Mouse (Mus musculus) kidney, embryonic 16.5 days (tissue): Measurements from ENCODE around the gene Stap2. TPM values are rescaled to one million over a fixed set of nuclear protein-coding genes. Genes with fewer than 3 reads are reported as not detected.

Experiments
- ATAC-seq: fragments of 200-750 bp; cut with Nextera tagmentation; 2 replicates; pipeline ENCODE4 v1.8.0; 2017; ENCODE audit warnings: moderate TSS enrichment; ENCODE audit not compliant: low FRiP score, low TSS enrichment
- H3K27ac ChIP-seq: fragments of 300-500 bp; sonication (generic); 2 replicates; pipeline ENCODE4 v1.5.1; 2014; ENCODE audit warnings: low read length
- H3K27me3 ChIP-seq: fragments of 300-500 bp; sonication (generic); 2 replicates; pipeline ENCODE4 v1.6.1; 2014; ENCODE audit warnings: low read length, control low read depth, mixed read lengths; ENCODE audit not compliant: insufficient read depth
- H3K36me3 ChIP-seq: fragments of 300-500 bp; sonication (generic); 2 replicates; pipeline ENCODE4 v1.6.1; 2014; ENCODE audit warnings: low read length, control low read depth, mixed read lengths; ENCODE audit not compliant: insufficient read depth
- H3K4me1 ChIP-seq: fragments of 300-500 bp; sonication (generic); 2 replicates; pipeline ENCODE4 v1.6.1; 2014; ENCODE audit warnings: low read length, control low read depth, mixed read lengths; ENCODE audit not compliant: insufficient read depth
- H3K4me2 ChIP-seq: fragments of 300-500 bp; sonication (generic); replicated peaks from 2 replicates; pipeline ENCODE4 v1.6.1; 2014; ENCODE audit warnings: low read depth, low read length
- H3K4me3 ChIP-seq: fragments of 300-500 bp; sonication (generic); 2 replicates; pipeline ENCODE4 v1.5.1; 2014; ENCODE audit warnings: mild to moderate bottlenecking, low read length
- H3K9ac ChIP-seq: fragments of 300-500 bp; sonication (generic); replicated peaks from 2 replicates; pipeline ENCODE4 v1.6.1; 2014; ENCODE audit warnings: low read length
- H3K9me3 ChIP-seq: fragments of 300-500 bp; sonication (generic); 2 replicates; pipeline ENCODE4 v1.6.1; 2016; ENCODE audit warnings: low read length, control low read depth
- WGBS: fragments of 180-500 bp; shearing (Covaris S2); extraction: QIAGEN DNeasy Blood & Tissue Kit; methylation state at CpG from one replicate; pipeline ENCODE4 v1.1.7; 2014; 5-methylcytosine and 5-hydroxymethylcytosine counted together
- polyA plus RNA-seq: library from polyadenylated mRNA; unstranded; fragments of >200 nt; fragmentation: Nextera tagmentation; extraction: Ambion mirVana; gene quantifications from 2 replicates; pipeline ENCODE4 v1.2.1, GENCODE M21; 2015

Stap2 gene
- polyA plus RNA-seq, 1 experiment from 2014 or later = 21.4 TPM

DNA sequence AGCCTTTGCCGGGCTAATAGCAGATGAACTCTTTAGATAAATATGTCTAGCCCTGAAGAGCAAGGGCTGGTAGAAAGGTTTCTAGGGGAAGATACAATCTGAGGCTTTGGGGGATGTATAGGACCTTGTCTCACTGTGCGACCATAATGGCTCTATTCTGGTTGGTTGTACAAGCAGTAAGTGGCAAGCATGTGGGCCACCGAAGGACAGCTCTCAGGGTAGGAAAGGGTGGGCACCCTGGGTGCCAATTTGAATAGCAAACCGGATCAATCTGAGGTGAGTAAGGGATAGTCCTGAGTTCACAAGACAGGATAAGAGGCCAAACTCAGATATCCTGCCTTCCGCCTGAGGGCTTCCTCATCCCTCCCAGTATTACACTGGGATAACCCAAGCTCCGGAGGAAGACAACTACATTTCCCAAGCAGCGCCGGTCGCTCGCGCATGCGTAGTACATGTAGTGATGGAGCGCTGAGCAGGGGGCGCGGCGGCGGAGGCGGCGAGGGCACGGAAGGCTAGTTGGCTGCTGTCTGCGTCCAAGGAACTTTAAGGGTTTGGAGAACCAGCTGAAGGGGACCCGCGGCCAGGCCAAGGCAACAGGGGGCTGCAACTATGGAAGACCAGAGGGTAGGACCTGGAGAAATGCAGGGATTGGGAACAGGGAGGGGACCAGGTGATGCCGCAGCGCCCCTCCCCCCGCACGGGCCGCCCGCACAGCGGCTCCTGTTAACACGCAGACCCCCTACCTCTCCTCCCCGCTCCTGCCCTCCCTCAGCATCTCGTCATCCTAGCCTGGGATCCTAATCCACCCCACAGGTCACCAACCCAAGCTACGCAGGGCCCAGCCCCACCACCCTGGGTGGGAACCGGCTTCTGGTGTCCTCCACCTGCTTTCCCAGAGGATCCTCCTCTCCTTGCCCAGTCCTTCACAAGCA lies 19.1 kb downstream of the Stap2 start, which contains the start of gene Fsd1:
TSS of gene Fsd1 (plus strand) at position 480 of the 932 bp plus-strand sequence.
- no peak within 1 kb of the TSS for H3K27ac ChIP-seq
- H3K4me3 ChIP-seq = peak within 1 kb of the TSS; percentile 55
- no peaks in the 10 kb centered on the region for H3K36me3 ChIP-seq
- ATAC-seq = peak; percentile 77
- 9% methylated on average over 34 of the region's 35 CpGs for WGBS
- H3K4me1 ChIP-seq = no peaks in the 10 kb centered on the region
- no peaks in the 10 kb centered on the region for H3K27me3 ChIP-seq
- peak within 1 kb of the TSS; percentile 45 for H3K9ac ChIP-seq
- H3K4me2 ChIP-seq = peak within 1 kb of the TSS; percentile 77
- no peaks in the 10 kb centered on the region for H3K9me3 ChIP-seq

- Histone ChIP-seq H3K27ac (no peak overlapping the region), H3K9ac (no peak overlapping the region), H3K4me3 (no peak overlapping the region), H3K4me2 (no peak overlapping the region), H3K9me3 (no peaks in the 10 kb centered on the region), H3K36me3 (no peaks in the 10 kb centered on the region), H3K4me1 (peaks cover 7% of the 10 kb centered on the region), H3K27me3 (no peaks in the 10 kb centered on the region)
- no peak for ATAC-seq
- 25% methylated on average over 3 of the region's 3 CpGs for WGBS
Measured at GRCm38 (mm10) chr17:55977301-55977700, 28.1 kb downstream of the Stap2 start.

DNA sequence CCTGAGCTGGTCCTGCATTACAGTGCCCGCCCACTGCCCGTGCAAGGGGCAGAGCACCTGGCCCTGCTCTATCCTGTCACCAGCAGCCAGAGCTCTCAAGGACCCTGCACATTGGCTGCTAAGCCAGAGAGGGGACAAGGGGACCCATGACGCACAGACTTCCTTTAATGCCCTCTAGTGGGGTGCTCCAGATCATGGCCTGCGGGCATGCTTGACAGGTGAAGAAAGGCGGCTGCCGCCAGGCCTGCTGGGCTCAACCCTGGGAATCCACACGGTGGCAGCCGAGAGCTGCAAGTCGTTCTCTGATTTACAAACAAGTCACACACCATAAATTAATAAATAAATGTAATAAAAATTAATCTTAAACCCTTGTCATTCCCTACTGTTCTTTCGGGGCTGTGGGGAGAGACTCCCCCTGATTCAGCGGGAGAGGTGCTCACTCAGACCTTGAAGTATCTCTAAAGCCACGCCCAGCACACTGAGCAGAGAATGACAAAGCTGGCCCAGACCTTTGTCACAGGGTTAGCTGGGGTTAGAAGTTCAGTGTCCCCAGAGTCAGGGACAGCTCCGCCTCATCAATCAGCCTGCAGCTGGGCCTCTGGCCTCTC lies 29.0 kb downstream of the Stap2 start:
- no peak overlapping the region for H3K27ac ChIP-seq
- H3K4me1 ChIP-seq = peaks cover 8% of the 10 kb centered on the region
- H3K4me2 ChIP-seq = peak overlapping the region; percentile 14; the same call in 1 of the 2 replicates
- H3K4me3 ChIP-seq = no peak overlapping the region
- H3K36me3 ChIP-seq = no peaks in the 10 kb centered on the region
- no peaks in the 10 kb centered on the region for H3K9me3 ChIP-seq
- WGBS = 13% methylated on average over 13 of the region's 13 CpGs
- H3K27me3 ChIP-seq = 0 out of 2 replicates have a peak, but pooled peaks cover 3% of the 10 kb centered on the region
- ATAC-seq = peak; percentile 76
- H3K9ac ChIP-seq = no peak overlapping the region

DNA sequence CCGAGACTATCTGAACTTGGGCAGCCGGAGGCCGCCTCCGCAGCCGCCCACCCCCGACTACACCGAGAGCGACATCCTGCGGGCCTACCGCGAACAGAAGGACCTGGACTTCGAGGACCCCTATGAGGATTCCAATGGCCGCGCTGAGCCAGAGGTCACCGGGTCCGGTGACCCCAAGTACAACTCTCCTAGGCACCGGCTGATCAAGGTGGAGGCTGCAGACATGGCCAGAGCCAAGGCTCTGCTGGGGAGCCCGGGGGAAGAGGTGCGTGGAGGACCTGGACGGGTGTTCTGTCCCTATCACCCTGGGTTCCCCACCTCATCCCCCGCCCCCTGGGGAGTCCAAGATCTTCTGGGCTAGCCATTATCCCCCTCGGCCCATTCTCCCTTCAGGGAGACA lies 33.9 kb downstream of the Stap2 start:
- no peak for ATAC-seq
- Histone ChIP-seq H3K4me3 (peak overlapping the region; percentile 61), H3K27ac (no peak overlapping the region), H3K9ac (peak overlapping the region; percentile 83; the same call in 1 of the 2 replicates), H3K4me2 (peak overlapping the region; percentile 98), H3K36me3 (peaks cover 14% of the 10 kb centered on the region), H3K9me3 (no peaks in the 10 kb centered on the region), H3K4me1 (peaks cover 20% of the 10 kb centered on the region), H3K27me3 (0 out of 2 replicates have a peak, but pooled peaks cover 7% of the 10 kb centered on the region)
- 28% methylated on average over 22 of the region's 22 CpGs for WGBS

DNA sequence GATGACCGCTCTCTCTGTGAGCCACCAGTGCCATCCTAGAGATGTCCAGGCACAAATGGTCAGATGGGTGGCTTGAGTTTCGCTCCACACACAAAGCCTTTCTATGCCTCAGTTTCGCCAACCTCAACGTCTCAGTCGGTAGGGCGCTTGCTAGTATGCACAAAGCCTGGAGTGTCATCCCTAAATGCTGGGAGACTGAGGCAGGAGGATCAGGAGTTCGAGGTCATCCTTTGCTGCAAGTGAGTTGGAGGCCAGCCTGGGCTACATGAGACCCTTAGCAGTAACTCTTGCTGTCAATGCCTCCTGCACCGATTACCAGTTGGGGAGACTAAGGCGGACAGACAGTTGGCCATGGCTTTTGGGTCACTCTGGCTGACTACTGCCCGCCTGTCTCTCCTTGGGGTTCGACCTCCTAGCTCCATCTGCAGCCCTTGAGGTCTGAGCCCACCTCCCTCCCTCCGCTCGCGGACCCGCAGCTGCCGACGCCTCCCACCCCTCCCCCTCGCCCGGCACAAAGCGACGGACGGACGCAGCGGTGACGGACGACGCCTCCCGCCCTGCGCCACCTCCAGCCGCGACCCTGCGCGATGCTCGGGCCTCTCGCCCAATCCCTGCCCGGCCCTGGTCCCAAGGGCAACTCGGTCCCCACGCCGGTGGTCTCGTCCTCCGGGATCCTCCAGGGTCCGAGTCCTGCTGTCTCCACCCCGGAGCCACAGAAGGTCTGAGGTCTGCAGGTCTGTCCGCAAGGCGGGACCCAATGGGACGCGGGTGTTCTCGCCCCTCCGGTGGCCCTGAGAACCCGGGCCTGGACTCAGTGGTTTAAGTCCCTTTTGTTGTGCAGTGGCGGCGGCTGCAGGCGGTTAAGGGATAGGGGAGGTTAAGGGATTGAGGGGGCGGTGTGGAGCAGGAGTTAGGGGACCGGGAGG lies 35.2 kb downstream of the Stap2 start, which contains the start of gene Shd:
TSS of gene Shd (plus strand) at position 502 of the 926 bp plus-strand sequence.
- peak within 1 kb of the TSS; percentile 83 for H3K9ac ChIP-seq
- peak within 1 kb of the TSS; percentile 98 for H3K4me2 ChIP-seq
- H3K27me3 ChIP-seq = 0 out of 2 replicates have a peak, but pooled peaks cover 7% of the 10 kb centered on the region
- H3K4me1 ChIP-seq = peaks cover 16% of the 10 kb centered on the region
- H3K27ac ChIP-seq = peak within 1 kb of the TSS; percentile 54
- WGBS = 9% methylated on average over 52 of the region's 55 CpGs
- peak within 1 kb of the TSS; percentile 61 for H3K4me3 ChIP-seq
- peak; percentile 43 for ATAC-seq
- H3K36me3 ChIP-seq = peaks cover 16% of the 10 kb centered on the region
- no peaks in the 10 kb centered on the region for H3K9me3 ChIP-seq

DNA sequence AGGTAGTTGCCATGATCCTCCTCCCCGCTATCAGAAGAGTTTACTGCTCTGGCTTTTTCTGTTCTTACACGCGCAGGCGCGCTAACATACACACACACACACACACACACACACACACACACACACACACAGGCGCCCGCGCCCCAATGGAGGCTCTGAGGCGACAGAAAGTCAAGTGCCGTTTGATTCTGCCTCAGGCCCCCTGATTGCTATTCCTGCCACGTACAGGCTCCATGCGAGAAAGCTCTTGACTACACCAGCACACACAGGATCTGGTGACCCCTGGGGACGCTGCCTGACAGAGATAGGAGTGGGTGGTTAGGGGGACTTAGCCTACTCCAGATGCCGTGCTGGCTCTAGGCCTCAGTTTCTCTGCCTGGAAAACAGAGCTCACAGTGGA lies 35.8 kb downstream of the Stap2 start:
- WGBS = 43% methylated on average over 14 of the region's 14 CpGs
- peak overlapping the region; percentile 54 for H3K27ac ChIP-seq

GRCm38 (mm10) chr17:55968210-55968609 lies 37.2 kb downstream of the Stap2 start:
- ATAC-seq = no peak
- 56% methylated on average over 7 of the region's 7 CpGs for WGBS

More for the DNA sequence above, 35.8 kb downstream of the Stap2 start:
- 0 out of 2 replicates have a peak, but pooled peaks have one; percentile 2 for ATAC-seq
- H3K27me3 ChIP-seq = 0 out of 2 replicates have a peak, but pooled peaks cover 7% of the 10 kb centered on the region
- H3K9me3 ChIP-seq = no peaks in the 10 kb centered on the region
- H3K4me3 ChIP-seq = no peak overlapping the region
- peaks cover 16% of the 10 kb centered on the region for H3K4me1 ChIP-seq
- peaks cover 23% of the 10 kb centered on the region for H3K36me3 ChIP-seq
- H3K9ac ChIP-seq = peak overlapping the region; percentile 83; the same call in 1 of the 2 replicates
- peak overlapping the region; percentile 98 for H3K4me2 ChIP-seq

DNA sequence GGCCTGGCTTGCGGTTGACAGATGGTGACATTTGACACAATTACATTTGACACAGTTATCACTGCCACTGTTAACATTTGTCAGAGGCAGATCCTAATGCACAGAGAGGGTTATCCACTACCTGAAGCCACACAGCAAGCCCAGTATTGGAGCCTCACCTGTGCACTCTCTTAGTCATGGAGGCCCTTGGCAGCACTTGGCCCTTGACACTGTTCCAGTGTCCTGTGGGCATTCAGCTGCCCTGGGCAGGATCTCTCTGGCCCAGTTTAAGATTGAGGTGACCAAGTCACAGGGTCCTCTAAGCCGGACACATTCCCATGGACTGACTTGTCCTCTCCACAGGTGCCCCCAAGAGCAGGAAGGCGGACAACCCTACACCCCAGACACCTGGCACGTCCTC lies 38.2 kb downstream of the Stap2 start:
- Histone ChIP-seq H3K27me3 (0 out of 2 replicates have a peak, but pooled peaks cover 7% of the 10 kb centered on the region), H3K9ac (no peak overlapping the region), H3K27ac (no peak overlapping the region), H3K9me3 (no peaks in the 10 kb centered on the region), H3K36me3 (peaks cover 29% of the 10 kb centered on the region), H3K4me2 (no peak overlapping the region), H3K4me3 (no peak overlapping the region), H3K4me1 (peaks cover 16% of the 10 kb centered on the region)
- no peak for ATAC-seq
- 90% methylated on average over 4 of the region's 4 CpGs for WGBS

More at GRCm38 (mm10) chr17:55968210-55968609, 37.2 kb downstream of the Stap2 start:
- H3K27ac ChIP-seq = no peak overlapping the region; the same call in 1 of the 2 replicates
- H3K9me3 ChIP-seq = no peaks in the 10 kb centered on the region
- no peak overlapping the region for H3K4me2 ChIP-seq
- no peak overlapping the region for H3K9ac ChIP-seq
- H3K36me3 ChIP-seq = peaks cover 26% of the 10 kb centered on the region
- no peak overlapping the region for H3K4me3 ChIP-seq
- 0 out of 2 replicates have a peak, but pooled peaks cover 7% of the 10 kb centered on the region for H3K27me3 ChIP-seq
- H3K4me1 ChIP-seq = peaks cover 16% of the 10 kb centered on the region

GRCm38 (mm10) chr17:55964996-55965395 lies 40.4 kb downstream of the Stap2 start:
- Histone ChIP-seq H3K27ac (peak overlapping the region; percentile 20; the same call in 1 of the 2 replicates), H3K27me3 (no peaks in the 10 kb centered on the region), H3K9ac (no peak overlapping the region), H3K9me3 (no peaks in the 10 kb centered on the region), H3K4me1 (peaks cover 9% of the 10 kb centered on the region), H3K4me3 (no peak overlapping the region), H3K4me2 (no peak overlapping the region), H3K36me3 (peaks cover 37% of the 10 kb centered on the region)
- WGBS = 91% methylated on average over 9 of the region's 9 CpGs
- no peak for ATAC-seq
